Mouse (Mus musculus): ENCODE data around the gene Lman1l. TPM values are rescaled to one million over a fixed set of nuclear protein-coding genes. Genes with fewer than 3 reads are reported as not detected.

Gene Lman1l
- polyA plus RNA-seq, 1 experiment from 2014 or later, result not detected

GRCm38 (mm10) chr9:57610359-57610826 lies 10.2 kb downstream of the Lman1l start:
- no peak overlapping the region for H3K9ac ChIP-seq (replicated peaks; ENCODE audit: low read length)
- ATAC-seq (replicated peaks; ENCODE audit: insufficient number of reproducible peaks, low FRiP score, low TSS enrichment, low read depth) (no peak), DNase-seq (ENCODE audit: low spot score) (no peak)
- H3K4me2 ChIP-seq (ENCODE audit: low read depth, low read length), result no peak overlapping the region
- 52% methylated on average over 3 of the region's 3 CpGs for WGBS
- peaks cover 3% of the 10 kb centered on the region; the same call in 1 of the 2 replicates for H3K4me1 ChIP-seq (ENCODE audit: control insufficient read depth, insufficient read depth, low read length)
- no peaks in the 10 kb centered on the region for H3K27me3 ChIP-seq (ENCODE audit: control insufficient read depth, insufficient read depth, low read length)
- H3K9me3 ChIP-seq (replicated peaks; ENCODE audit: control insufficient read depth, low read length), result no peaks in the 10 kb centered on the region
- no peak overlapping the region for H3K27ac ChIP-seq (replicated peaks; ENCODE audit: low read depth, low read length)
- H3K4me3 ChIP-seq (ENCODE audit: low read depth, low read length), result no peak overlapping the region
- H3K36me3 ChIP-seq (replicated peaks; ENCODE audit: control insufficient read depth, insufficient read depth, low read depth, low read length), result no peaks in the 10 kb centered on the region

DNA sequence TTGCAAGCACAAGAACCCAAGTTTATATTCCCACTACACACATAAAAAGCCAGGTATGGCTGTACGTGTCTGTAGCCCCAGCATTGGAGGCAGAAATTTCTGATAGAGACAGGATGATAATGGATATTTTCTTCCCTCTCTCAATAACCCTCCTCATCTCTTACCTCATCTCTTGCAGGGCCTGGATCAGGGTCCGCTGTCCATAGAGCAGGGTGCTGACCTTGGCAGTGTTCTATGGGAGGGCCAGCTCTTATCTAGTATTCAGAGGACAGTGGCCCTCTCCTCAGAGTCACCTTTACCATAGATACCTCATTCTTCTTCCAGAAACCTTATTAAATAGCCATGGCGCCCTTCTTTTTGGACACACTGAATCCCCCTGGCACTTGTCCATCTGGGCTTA lies 10.8 kb downstream of the Lman1l start:
- H3K4me1 ChIP-seq (ENCODE audit: control insufficient read depth, insufficient read depth, low read length), result peaks cover 3% of the 10 kb centered on the region; the same call in 1 of the 2 replicates
- 70% methylated on average over 3 of the region's 3 CpGs for WGBS

DNA sequence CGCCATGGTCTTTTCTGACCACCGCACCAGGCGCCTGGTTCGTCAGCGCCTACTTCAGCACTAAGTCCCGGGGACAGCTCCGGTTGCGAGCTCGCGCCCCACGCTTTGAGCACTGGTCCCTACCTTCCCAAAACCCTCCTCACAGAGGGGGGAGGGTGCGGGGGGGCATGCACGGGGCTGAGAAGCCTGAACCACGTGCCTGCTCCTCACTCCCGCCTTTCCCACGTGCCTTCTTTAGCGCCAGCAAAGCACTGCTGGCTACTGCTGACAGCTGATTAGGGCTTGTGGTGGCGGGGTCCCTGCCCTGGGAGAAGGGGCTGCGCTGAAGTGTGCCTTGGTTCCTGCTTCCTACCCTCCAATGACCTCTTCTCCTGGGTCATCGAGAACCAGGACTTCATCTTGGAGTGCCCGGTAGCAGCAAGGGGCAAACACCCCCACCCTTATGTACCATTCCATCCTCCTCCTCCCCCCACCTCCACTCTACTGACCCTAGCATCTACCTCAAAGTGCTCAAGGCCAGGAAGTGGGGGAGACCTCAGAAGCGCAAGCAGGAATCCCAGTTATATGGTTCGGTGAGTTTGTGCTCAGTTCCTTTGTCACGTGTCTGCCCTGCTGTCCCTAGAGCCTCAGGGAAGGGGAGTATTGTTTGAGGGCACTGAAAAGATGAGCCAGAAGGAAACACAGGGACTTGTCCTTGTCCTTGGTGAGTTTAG lies 14.3 kb downstream of the Lman1l start, which contains the start of gene Cplx3:
Gene Cplx3, minus strand, starts transcription at position 143 of the 713 bp plus-strand sequence.
- H3K4me2 ChIP-seq (ENCODE audit: low read depth, low read length), result peak within 1 kb of the TSS; percentile 25
- WGBS, result 8% methylated on average over 24 of the region's 24 CpGs

More for the DNA sequence above, 10.8 kb downstream of the Lman1l start:
- Histone ChIP-seq H3K27me3 (ENCODE audit: control insufficient read depth, insufficient read depth, low read length) (no peaks in the 10 kb centered on the region), H3K9ac (replicated peaks; ENCODE audit: low read length) (no peak overlapping the region), H3K9me3 (replicated peaks; ENCODE audit: control insufficient read depth, low read length) (no peaks in the 10 kb centered on the region), H3K36me3 (replicated peaks; ENCODE audit: control insufficient read depth, insufficient read depth, low read depth, low read length) (no peaks in the 10 kb centered on the region), H3K27ac (replicated peaks; ENCODE audit: low read depth, low read length) (no peak overlapping the region), H3K4me2 (ENCODE audit: low read depth, low read length) (no peak overlapping the region), H3K4me3 (ENCODE audit: low read depth, low read length) (no peak overlapping the region)
- ATAC-seq (replicated peaks; ENCODE audit: insufficient number of reproducible peaks, low FRiP score, low TSS enrichment, low read depth) (no peak), DNase-seq (ENCODE audit: low spot score) (no peak)

GRCm38 (mm10) chr9:57605503-57605902 lies 15.1 kb downstream of the Lman1l start:
- H3K9ac ChIP-seq (replicated peaks; ENCODE audit: low read length), result no peak overlapping the region
- no peak overlapping the region for H3K4me3 ChIP-seq (ENCODE audit: low read depth, low read length)
- WGBS, result 18% methylated on average over 9 of the region's 9 CpGs
- DNase-seq (ENCODE audit: low spot score) (no peak), ATAC-seq (replicated peaks; ENCODE audit: insufficient number of reproducible peaks, low FRiP score, low TSS enrichment, low read depth) (no peak)
- peaks cover 3% of the 10 kb centered on the region; the same call in 1 of the 2 replicates for H3K4me1 ChIP-seq (ENCODE audit: control insufficient read depth, insufficient read depth, low read length)
- H3K27me3 ChIP-seq (ENCODE audit: control insufficient read depth, insufficient read depth, low read length), result no peaks in the 10 kb centered on the region
- no peak overlapping the region for H3K27ac ChIP-seq (replicated peaks; ENCODE audit: low read depth, low read length)
- no peak overlapping the region for H3K4me2 ChIP-seq (ENCODE audit: low read depth, low read length)
- H3K9me3 ChIP-seq (replicated peaks; ENCODE audit: control insufficient read depth, low read length), result no peaks in the 10 kb centered on the region
- no peaks in the 10 kb centered on the region for H3K36me3 ChIP-seq (replicated peaks; ENCODE audit: control insufficient read depth, insufficient read depth, low read depth, low read length)

More for the DNA sequence above, 14.3 kb downstream of the Lman1l start, which contains the start of gene Cplx3:
- DNase-seq (ENCODE audit: low spot score), result peak; percentile 83
- H3K4me1 ChIP-seq (ENCODE audit: control insufficient read depth, insufficient read depth, low read length), result peaks cover 3% of the 10 kb centered on the region; the same call in 1 of the 2 replicates
- no peaks in the 10 kb centered on the region for H3K9me3 ChIP-seq (replicated peaks; ENCODE audit: control insufficient read depth, low read length)
- no peak within 1 kb of the TSS for H3K9ac ChIP-seq (replicated peaks; ENCODE audit: low read length)
- ATAC-seq (replicated peaks; ENCODE audit: insufficient number of reproducible peaks, low FRiP score, low TSS enrichment, low read depth), result peak; percentile 70
- no peak within 1 kb of the TSS for H3K4me3 ChIP-seq (ENCODE audit: low read depth, low read length)
- H3K27ac ChIP-seq (replicated peaks; ENCODE audit: low read depth, low read length), result no peak within 1 kb of the TSS
- no peaks in the 10 kb centered on the region for H3K36me3 ChIP-seq (replicated peaks; ENCODE audit: control insufficient read depth, insufficient read depth, low read depth, low read length)
- no peaks in the 10 kb centered on the region for H3K27me3 ChIP-seq (ENCODE audit: control insufficient read depth, insufficient read depth, low read length)

DNA sequence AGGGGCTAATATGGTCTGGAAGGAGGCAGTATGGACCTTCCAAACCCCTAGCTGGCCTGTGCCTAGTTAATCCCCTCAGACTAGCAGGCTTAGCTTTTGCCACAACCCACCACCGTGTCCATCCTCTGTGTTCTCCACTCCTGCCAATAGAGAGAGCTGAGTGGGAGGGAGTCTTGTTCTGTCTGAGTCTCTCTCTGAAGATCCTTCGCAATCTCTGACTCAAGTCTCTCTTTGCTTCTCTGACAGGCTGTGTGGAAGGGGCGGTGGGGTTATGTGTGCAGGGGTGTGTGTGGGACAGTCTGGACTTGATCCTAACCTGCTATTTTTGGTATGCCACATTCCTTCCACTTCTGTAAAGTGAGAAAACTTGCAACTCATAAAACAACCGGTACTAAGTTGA lies 15.7 kb downstream of the Lman1l start:
- Histone ChIP-seq H3K4me3 (ENCODE audit: low read depth, low read length) (no peak overlapping the region), H3K9me3 (replicated peaks; ENCODE audit: control insufficient read depth, low read length) (no peaks in the 10 kb centered on the region), H3K27ac (replicated peaks; ENCODE audit: low read depth, low read length) (no peak overlapping the region), H3K9ac (replicated peaks; ENCODE audit: low read length) (no peak overlapping the region), H3K4me2 (ENCODE audit: low read depth, low read length) (no peak overlapping the region), H3K4me1 (ENCODE audit: control insufficient read depth, insufficient read depth, low read length) (peaks cover 3% of the 10 kb centered on the region; the same call in 1 of the 2 replicates), H3K27me3 (ENCODE audit: control insufficient read depth, insufficient read depth, low read length) (no peaks in the 10 kb centered on the region), H3K36me3 (replicated peaks; ENCODE audit: control insufficient read depth, insufficient read depth, low read depth, low read length) (no peaks in the 10 kb centered on the region)
- DNase-seq (ENCODE audit: low spot score), result no peak
- ATAC-seq (replicated peaks; ENCODE audit: insufficient number of reproducible peaks, low FRiP score, low TSS enrichment, low read depth), result no peak
- 85% methylated on average over 4 of the region's 4 CpGs for WGBS

- H3K4me1 ChIP-seq (ENCODE audit: control insufficient read depth, insufficient read depth, low read length), result peaks cover 3% of the 10 kb centered on the region; the same call in 1 of the 2 replicates
- no peaks in the 10 kb centered on the region for H3K9me3 ChIP-seq (replicated peaks; ENCODE audit: control insufficient read depth, low read length)
- H3K27ac ChIP-seq (replicated peaks; ENCODE audit: low read depth, low read length), result no peak overlapping the region
- H3K27me3 ChIP-seq (ENCODE audit: control insufficient read depth, insufficient read depth, low read length), result no peaks in the 10 kb centered on the region
- ATAC-seq (replicated peaks; ENCODE audit: insufficient number of reproducible peaks, low FRiP score, low TSS enrichment, low read depth) (no peak), DNase-seq (ENCODE audit: low spot score) (no peak)
- H3K9ac ChIP-seq (replicated peaks; ENCODE audit: low read length), result no peak overlapping the region
- WGBS, result 65% methylated on average over 8 of the region's 8 CpGs
- no peak overlapping the region for H3K4me2 ChIP-seq (ENCODE audit: low read depth, low read length)
- no peak overlapping the region for H3K4me3 ChIP-seq (ENCODE audit: low read depth, low read length)
- H3K36me3 ChIP-seq (replicated peaks; ENCODE audit: control insufficient read depth, insufficient read depth, low read depth, low read length), result no peaks in the 10 kb centered on the region
Observed at GRCm38 (mm10) chr9:57602098-57602497, 18.5 kb downstream of the Lman1l start.

DNA sequence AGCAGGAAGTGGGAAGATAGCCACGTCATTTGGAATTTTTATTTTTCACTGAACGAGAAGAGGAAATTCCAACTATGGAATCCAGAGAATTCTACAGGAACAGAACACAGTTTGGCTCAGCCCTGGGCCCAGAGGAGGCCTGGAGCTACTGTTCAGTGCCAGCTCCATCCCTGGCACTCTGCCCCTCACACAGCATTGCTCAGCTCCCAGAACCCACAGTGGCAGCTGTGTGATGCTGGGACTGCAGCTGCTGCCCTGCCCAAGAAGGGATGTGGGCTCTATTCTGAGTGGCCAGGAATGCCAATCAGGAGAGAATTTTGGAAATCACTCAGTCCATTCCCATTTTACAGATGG lies 19.2 kb downstream of the Lman1l start:
- Histone ChIP-seq H3K9me3 (replicated peaks; ENCODE audit: control insufficient read depth, low read length) (no peaks in the 10 kb centered on the region), H3K9ac (replicated peaks; ENCODE audit: low read length) (no peak overlapping the region), H3K27ac (replicated peaks; ENCODE audit: low read depth, low read length) (no peak overlapping the region), H3K27me3 (ENCODE audit: control insufficient read depth, insufficient read depth, low read length) (no peaks in the 10 kb centered on the region), H3K4me1 (ENCODE audit: control insufficient read depth, insufficient read depth, low read length) (peaks cover 3% of the 10 kb centered on the region; the same call in 1 of the 2 replicates), H3K36me3 (replicated peaks; ENCODE audit: control insufficient read depth, insufficient read depth, low read depth, low read length) (no peaks in the 10 kb centered on the region), H3K4me3 (ENCODE audit: low read depth, low read length) (no peak overlapping the region), H3K4me2 (ENCODE audit: low read depth, low read length) (no peak overlapping the region)
- WGBS, result 69% methylated on average over 2 of the region's 2 CpGs
- ATAC-seq (replicated peaks; ENCODE audit: insufficient number of reproducible peaks, low FRiP score, low TSS enrichment, low read depth), result no peak
- no peak for DNase-seq (ENCODE audit: low spot score)

DNA sequence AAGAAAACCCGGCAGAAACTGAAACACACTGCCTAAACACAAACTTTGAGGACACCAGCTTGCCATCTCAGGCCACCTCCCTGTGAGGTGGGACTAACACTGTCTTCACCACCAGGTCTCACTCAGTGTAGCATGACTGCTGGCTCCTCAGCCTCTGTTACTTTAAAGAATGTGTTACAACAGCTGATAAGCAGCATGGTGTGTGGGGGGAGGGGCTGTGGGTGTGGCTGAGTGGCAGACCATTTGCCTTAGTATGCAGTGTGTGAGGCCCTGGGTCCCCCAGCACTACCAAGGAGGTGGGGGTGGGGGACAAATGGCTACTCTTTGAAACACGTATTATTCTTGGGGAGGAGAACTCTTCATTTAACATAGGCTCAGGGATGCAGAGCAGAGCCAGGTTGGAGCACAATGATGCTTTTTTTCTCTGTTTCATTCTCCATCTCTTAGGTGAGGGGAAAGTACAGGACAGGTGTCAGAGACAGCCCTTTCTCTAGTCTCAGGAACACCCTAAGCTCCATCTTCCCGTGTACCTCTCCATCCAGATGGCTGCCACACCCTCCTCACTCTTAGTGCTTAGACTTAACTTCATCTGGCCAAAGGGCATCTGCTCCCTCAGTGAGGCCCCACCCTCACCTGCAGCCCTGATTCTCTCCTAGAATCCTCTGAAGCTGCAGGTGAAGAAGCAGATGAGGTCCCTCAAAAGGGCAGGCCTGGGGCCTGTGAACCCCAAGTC lies 19.8 kb downstream of the Lman1l start:
- DNase-seq (ENCODE audit: low spot score), result peak; percentile 25
- H3K9ac ChIP-seq (replicated peaks; ENCODE audit: low read length), result no peak overlapping the region
- no peak overlapping the region for H3K4me2 ChIP-seq (ENCODE audit: low read depth, low read length)
- no peaks in the 10 kb centered on the region; the same call in 1 of the 2 replicates for H3K4me1 ChIP-seq (ENCODE audit: control insufficient read depth, insufficient read depth, low read length)
- no peaks in the 10 kb centered on the region for H3K27me3 ChIP-seq (ENCODE audit: control insufficient read depth, insufficient read depth, low read length)
- H3K27ac ChIP-seq (replicated peaks; ENCODE audit: low read depth, low read length), result no peak overlapping the region
- H3K9me3 ChIP-seq (replicated peaks; ENCODE audit: control insufficient read depth, low read length), result no peaks in the 10 kb centered on the region
- ATAC-seq (replicated peaks; ENCODE audit: insufficient number of reproducible peaks, low FRiP score, low TSS enrichment, low read depth), result no peak
- H3K4me3 ChIP-seq (ENCODE audit: low read depth, low read length), result no peak overlapping the region
- H3K36me3 ChIP-seq (replicated peaks; ENCODE audit: control insufficient read depth, insufficient read depth, low read depth, low read length), result no peaks in the 10 kb centered on the region
- 9% methylated on average over 3 of the region's 3 CpGs for WGBS
